Mouse (Mus musculus): ENCODE data around the gene Mrpl51.

- TF ChIP-seq CTCF (conservative IDR thresholded peaks at IDR 0.05; ENCODE audit: low read length) (no peak), NANOG (IDR thresholded peaks at IDR 0.05; ENCODE audit: borderline replicate concordance, low read length) (no peak), POU5F1 (IDR thresholded peaks at IDR 0.05; ENCODE audit: borderline replicate concordance, low read length) (no peak)
These were observed 26.8 kb upstream of the Mrpl51 start for GRCm38 (mm10) chr6:125164672-125165327.

Measured in E14TG2a.4 (cell line).